Mouse (Mus musculus): ENCODE measurements around the gene Rtf1. TPM values are rescaled to one million over a fixed set of nuclear protein-coding genes. Genes with fewer than 3 reads are reported as not detected.
A peak's percentile ranks its signal among the peaks of the same experiment; 100 is the strongest.

Rtf1 gene
- total and polyA plus RNA-seq, 2 experiments from 2014 or later = 27.0 to 76.3 TPM

DNA sequence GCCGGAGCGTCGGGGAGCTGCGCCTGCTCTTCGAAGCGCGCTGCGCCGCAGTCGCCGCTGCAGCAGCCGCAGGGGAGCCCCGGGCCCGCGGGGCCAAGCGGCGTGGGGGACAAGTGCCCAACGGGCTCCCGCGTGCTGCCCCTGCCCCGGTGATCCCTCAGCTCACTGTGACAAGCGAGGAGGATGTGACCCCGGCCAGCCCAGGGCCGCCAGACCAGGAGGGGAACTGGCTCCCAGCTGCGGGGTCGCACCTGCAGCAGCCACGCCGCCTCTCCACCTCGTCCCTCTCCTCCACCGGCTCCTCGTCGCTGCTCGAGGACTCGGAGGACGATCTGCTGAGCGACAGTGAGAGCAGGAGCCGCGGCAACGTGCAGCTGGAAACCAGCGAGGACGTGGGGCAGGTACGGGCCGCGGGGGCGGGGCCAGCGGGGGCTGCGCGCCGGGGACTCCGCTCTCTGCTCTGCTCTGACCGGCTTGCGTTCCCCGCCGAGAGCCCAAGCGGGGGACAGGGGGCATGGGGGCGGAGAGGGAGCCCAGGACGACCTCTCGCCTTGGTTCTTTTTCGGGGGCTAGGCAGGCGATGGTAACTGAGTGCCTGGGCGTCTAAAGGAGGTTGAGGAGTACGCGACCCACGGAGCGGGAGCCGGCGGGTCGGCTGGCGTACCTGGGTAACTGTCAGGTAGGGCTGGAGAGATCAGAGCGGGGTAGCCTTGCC lies 67.8 kb downstream of the Rtf1 start:
- Histone ChIP-seq H3K27ac (ENCODE audit: low read depth, low read length) (no peak overlapping the region), H3K9ac (replicated peaks; ENCODE audit: low read length, poor library complexity, severe bottlenecking) (peak overlapping the region; percentile 29; the same call in 1 of the 2 replicates), H3K9me3 (ENCODE audit: low read length) (no peaks in the 10 kb centered on the region), H3K4me3 (ENCODE audit: low read depth, low read length) (peak overlapping the region; percentile 47), H3K4me2 (ENCODE audit: low read depth, low read length, poor library complexity, severe bottlenecking) (peak overlapping the region; percentile 80), H3K4me1 (ENCODE audit: insufficient read depth, low read length) (peaks cover 12% of the 10 kb centered on the region; the same call in 1 of the 2 replicates), H3K27me3 (ENCODE audit: insufficient read depth, low read length) (peaks cover 44% of the 10 kb centered on the region), H3K36me3 (ENCODE audit: insufficient read depth, low read length) (no peaks in the 10 kb centered on the region)
- DNase-seq (ENCODE audit: low spot score) (no peak), ATAC-seq (ENCODE audit: low FRiP score) (peak; percentile 41)
- 0% methylated on average over 60 of the region's 70 CpGs for WGBS
- no peak for TF ChIP-seq CTCF (IDR thresholded peaks at IDR 0.05)

DNA sequence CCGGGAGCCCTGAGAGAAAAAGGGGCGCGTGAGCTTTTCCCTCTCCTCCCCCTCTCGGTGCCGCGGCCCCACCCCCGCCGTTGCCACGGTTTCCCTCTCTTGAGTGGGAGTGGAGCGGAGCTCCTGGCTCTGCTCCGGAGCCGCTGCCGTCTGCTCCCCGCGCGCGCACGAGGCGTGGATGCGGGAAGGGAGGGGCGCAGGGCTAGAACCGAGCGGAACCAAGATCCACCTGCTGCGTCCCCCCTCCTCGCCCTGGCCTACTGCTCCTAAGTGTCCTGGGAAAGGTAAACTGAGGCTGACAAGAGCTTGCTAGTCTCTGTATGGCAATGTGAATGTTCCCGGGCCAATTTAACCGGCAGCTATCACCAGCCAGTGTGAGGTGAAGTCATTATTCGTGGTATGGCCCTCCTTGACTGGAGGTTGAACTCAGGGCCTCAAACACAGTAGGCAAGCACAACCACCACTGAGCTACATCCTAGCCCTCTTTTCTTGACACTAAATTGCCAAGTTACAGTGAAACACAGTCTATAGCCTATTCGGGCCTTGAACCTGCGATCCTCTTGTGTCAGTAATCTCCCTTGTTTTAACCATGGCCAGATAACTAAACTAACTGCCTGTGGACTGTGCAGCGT lies 68.4 kb downstream of the Rtf1 start:
- Histone ChIP-seq H3K27ac (ENCODE audit: low read depth, low read length) (no peak overlapping the region), H3K4me1 (ENCODE audit: insufficient read depth, low read length) (peaks cover 12% of the 10 kb centered on the region; the same call in 1 of the 2 replicates), H3K27me3 (ENCODE audit: insufficient read depth, low read length) (peaks cover 39% of the 10 kb centered on the region), H3K4me3 (ENCODE audit: low read depth, low read length) (peak overlapping the region; percentile 47), H3K36me3 (ENCODE audit: insufficient read depth, low read length) (no peaks in the 10 kb centered on the region), H3K9me3 (ENCODE audit: low read length) (no peaks in the 10 kb centered on the region), H3K9ac (replicated peaks; ENCODE audit: low read length, poor library complexity, severe bottlenecking) (no peak overlapping the region), H3K4me2 (ENCODE audit: low read depth, low read length, poor library complexity, severe bottlenecking) (peak overlapping the region; percentile 80)
- DNase-seq (ENCODE audit: low spot score) (no peak), ATAC-seq (ENCODE audit: low FRiP score) (no peak)
- WGBS = 7% methylated on average over 28 of the region's 31 CpGs
- TF ChIP-seq CTCF (IDR thresholded peaks at IDR 0.05) = no peak

DNA sequence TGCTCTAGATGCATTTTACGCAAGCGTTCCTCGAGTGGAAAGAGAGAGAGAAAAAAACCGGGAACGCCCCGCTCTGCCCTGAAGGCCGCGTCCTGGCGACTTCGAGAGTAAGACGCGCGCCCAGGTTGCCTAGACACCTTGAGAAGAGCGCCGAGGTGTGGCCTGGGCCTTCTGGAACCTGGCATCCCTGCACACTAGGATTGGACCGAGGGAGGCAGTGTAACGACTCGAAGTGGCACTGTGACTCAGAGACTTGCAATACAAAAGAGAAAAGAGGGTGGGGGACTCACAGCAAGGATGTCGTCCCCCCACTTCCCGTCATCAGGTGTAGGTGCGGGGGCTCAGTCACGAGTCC lies 68.9 kb downstream of the Rtf1 start:
- no peaks in the 10 kb centered on the region for H3K9me3 ChIP-seq (ENCODE audit: low read length)
- no peak for DNase-seq (ENCODE audit: low spot score)
- ATAC-seq (ENCODE audit: low FRiP score) = no peak
- 8% methylated on average over 22 of the region's 22 CpGs for WGBS
- no peak for TF ChIP-seq CTCF (IDR thresholded peaks at IDR 0.05)
- H3K9ac ChIP-seq (replicated peaks; ENCODE audit: low read length, poor library complexity, severe bottlenecking) = no peak overlapping the region
- peaks cover 39% of the 10 kb centered on the region for H3K27me3 ChIP-seq (ENCODE audit: insufficient read depth, low read length)
- H3K4me2 ChIP-seq (ENCODE audit: low read depth, low read length, poor library complexity, severe bottlenecking) = peak overlapping the region; percentile 29; the same call in 1 of the 2 replicates
- H3K4me1 ChIP-seq (ENCODE audit: insufficient read depth, low read length) = peaks cover 12% of the 10 kb centered on the region; the same call in 1 of the 2 replicates
- H3K4me3 ChIP-seq (ENCODE audit: low read depth, low read length) = peak overlapping the region; percentile 13; the same call in 1 of the 2 replicates
- no peak overlapping the region for H3K27ac ChIP-seq (ENCODE audit: low read depth, low read length)
- H3K36me3 ChIP-seq (ENCODE audit: insufficient read depth, low read length) = no peaks in the 10 kb centered on the region

DNA sequence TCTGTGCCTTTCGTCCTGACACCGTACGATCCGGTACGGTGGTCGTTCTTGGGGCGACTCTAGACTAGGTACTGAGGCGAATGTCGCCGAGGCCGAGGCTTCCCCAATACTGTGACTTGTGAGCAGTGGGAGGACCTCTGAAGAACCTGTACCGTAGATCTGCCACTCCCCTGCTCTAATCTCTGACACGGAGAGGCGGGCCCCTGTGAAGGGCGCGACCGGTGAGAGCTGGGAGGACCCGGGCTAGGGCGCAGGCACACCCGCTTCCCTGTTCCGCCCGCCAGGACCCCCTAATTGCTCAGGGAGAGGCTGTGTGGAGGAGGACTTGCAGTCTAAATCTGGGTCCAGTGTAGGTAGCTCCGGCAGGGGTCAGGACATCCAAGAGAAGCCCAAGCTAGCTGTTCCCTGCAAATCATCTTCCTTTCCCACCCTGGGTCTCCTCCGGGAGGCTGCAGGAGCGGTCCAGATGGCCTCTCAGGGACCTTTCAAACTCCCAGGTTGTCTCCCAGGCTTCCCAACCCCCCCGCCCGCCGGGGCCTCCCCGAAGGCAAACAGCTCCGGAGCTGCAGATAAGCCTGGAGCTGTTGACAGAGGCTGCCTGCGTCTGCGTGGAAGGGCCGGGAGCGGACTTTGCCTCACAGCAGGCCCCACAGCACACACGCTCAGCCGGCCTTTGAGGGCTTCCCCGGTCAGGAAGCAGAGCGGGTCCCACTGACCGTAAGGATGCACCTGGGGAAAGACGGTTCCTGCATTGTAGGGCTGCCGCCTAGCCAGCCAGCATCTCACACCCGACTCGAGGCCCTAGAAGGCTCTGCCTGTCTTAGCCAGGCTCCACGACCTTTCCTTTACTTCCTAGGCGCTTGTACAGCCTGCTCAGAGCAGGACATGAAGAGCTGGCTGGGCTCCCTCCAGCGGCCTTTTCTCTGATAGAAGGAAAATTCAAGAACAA lies 69.6 kb downstream of the Rtf1 start:
- Histone ChIP-seq H3K9ac (replicated peaks; ENCODE audit: low read length, poor library complexity, severe bottlenecking) (no peak overlapping the region; the same call in 1 of the 2 replicates), H3K9me3 (ENCODE audit: low read length) (no peaks in the 10 kb centered on the region), H3K4me2 (ENCODE audit: low read depth, low read length, poor library complexity, severe bottlenecking) (peak overlapping the region; percentile 29), H3K4me3 (ENCODE audit: low read depth, low read length) (peak overlapping the region; percentile 13; the same call in 1 of the 2 replicates), H3K36me3 (ENCODE audit: insufficient read depth, low read length) (no peaks in the 10 kb centered on the region), H3K4me1 (ENCODE audit: insufficient read depth, low read length) (peaks cover 12% of the 10 kb centered on the region; the same call in 1 of the 2 replicates), H3K27ac (ENCODE audit: low read depth, low read length) (no peak overlapping the region), H3K27me3 (ENCODE audit: insufficient read depth, low read length) (peaks cover 39% of the 10 kb centered on the region)
- DNase-seq (ENCODE audit: low spot score) (peak; percentile 40), ATAC-seq (ENCODE audit: low FRiP score) (no peak)
- TF ChIP-seq CTCF (IDR thresholded peaks at IDR 0.05) = peak; percentile 34
- WGBS = 8% methylated on average over 46 of the region's 46 CpGs

DNA sequence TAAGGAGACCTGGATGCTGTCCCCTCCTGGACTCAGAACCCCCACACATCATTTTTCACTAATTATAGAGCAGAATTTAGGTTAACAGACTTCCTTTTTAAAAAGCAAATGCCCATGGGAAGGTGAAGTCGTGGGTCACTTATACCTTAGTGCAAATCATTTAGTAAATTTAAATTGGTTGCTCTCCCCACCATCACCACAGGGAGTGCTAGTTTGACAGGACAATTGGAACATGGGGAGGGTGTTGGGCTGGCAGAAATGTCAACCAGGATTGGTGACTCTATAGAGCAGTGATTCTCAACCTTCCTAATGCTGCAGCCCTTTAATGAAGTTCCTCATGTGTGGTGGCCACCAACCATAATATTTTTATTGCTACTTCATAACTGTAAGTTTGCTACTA lies 70.4 kb downstream of the Rtf1 start:
- Histone ChIP-seq H3K9me3 (ENCODE audit: low read length) (no peaks in the 10 kb centered on the region), H3K4me2 (ENCODE audit: low read depth, low read length, poor library complexity, severe bottlenecking) (no peak overlapping the region), H3K4me3 (ENCODE audit: low read depth, low read length) (no peak overlapping the region), H3K4me1 (ENCODE audit: insufficient read depth, low read length) (peaks cover 12% of the 10 kb centered on the region; the same call in 1 of the 2 replicates), H3K9ac (replicated peaks; ENCODE audit: low read length, poor library complexity, severe bottlenecking) (no peak overlapping the region), H3K27ac (ENCODE audit: low read depth, low read length) (no peak overlapping the region), H3K27me3 (ENCODE audit: insufficient read depth, low read length) (peaks cover 39% of the 10 kb centered on the region), H3K36me3 (ENCODE audit: insufficient read depth, low read length) (no peaks in the 10 kb centered on the region)
- peak; percentile 64 for TF ChIP-seq CTCF (IDR thresholded peaks at IDR 0.05)
- WGBS = 12% methylated on average over 1 of the region's 1 CpGs
- ATAC-seq (ENCODE audit: low FRiP score) (no peak), DNase-seq (ENCODE audit: low spot score) (peak; percentile 49)
